Mouse (Mus musculus) olfactory bulb, adult 2 months (tissue): ENCODE data around the gene Atg10. TPM values are rescaled to one million over a fixed set of nuclear protein-coding genes. Genes with fewer than 3 reads are reported as not detected.
"Not testable (repeated sequence)": the region's sequence is repeated elsewhere in the genome, so short reads cannot be mapped to it uniquely, and the experiment has no call there.

Source experiments
- H3K27ac ChIP-seq: fragments of 200-500 bp; 2 replicates; pipeline ENCODE4 v1.5.1; 2012; ENCODE audit warnings: low read depth, low read length; ENCODE audit not compliant: insufficient read depth
- H3K4me1 ChIP-seq: fragments of 200-500 bp; 2 replicates; pipeline ENCODE4 v1.6.1; 2012; ENCODE audit warnings: low read length; ENCODE audit not compliant: control insufficient read depth, insufficient read depth
- H3K4me3 ChIP-seq: fragments of 200-500 bp; 2 replicates; pipeline ENCODE4 v1.5.1; 2012; ENCODE audit warnings: mild to moderate bottlenecking, low read depth, low read length, moderate library complexity; ENCODE audit not compliant: insufficient read depth
- CTCF ChIP-seq: fragments of 200-500 bp; IDR thresholded peaks from 2 replicates; pipeline ENCODE4 v1.5.1; 2012; ENCODE audit warnings: low read depth, mild to moderate bottlenecking, low read length, moderate library complexity; ENCODE audit not compliant: insufficient read depth
- POLR2A ChIP-seq: fragments of 200-500 bp; IDR thresholded peaks from 2 replicates; pipeline ENCODE4 v1.6.1; 2012; ENCODE audit warnings: mild to moderate bottlenecking, low read depth, low read length, moderate library complexity; ENCODE audit not compliant: insufficient read depth
- WGBS: fragments of 180-500 bp; shearing (Covaris S2); methylation state at CpG from one replicate; pipeline ENCODE4 v1.1.7; 2018; 5-methylcytosine and 5-hydroxymethylcytosine counted together
- polyA plus RNA-seq: library from polyadenylated mRNA; stranded (reverse); fragments of >200 nt; gene quantifications from 2 replicates; pipeline ENCODE4 v1.2.4, GENCODE M21; 2012; ENCODE audit warnings: low replicate concordance; ENCODE audit not compliant: missing spikeins, insufficient read depth, insufficient read length

The Atg10 gene
- polyA plus RNA-seq, 1 experiment: not detected

DNA sequence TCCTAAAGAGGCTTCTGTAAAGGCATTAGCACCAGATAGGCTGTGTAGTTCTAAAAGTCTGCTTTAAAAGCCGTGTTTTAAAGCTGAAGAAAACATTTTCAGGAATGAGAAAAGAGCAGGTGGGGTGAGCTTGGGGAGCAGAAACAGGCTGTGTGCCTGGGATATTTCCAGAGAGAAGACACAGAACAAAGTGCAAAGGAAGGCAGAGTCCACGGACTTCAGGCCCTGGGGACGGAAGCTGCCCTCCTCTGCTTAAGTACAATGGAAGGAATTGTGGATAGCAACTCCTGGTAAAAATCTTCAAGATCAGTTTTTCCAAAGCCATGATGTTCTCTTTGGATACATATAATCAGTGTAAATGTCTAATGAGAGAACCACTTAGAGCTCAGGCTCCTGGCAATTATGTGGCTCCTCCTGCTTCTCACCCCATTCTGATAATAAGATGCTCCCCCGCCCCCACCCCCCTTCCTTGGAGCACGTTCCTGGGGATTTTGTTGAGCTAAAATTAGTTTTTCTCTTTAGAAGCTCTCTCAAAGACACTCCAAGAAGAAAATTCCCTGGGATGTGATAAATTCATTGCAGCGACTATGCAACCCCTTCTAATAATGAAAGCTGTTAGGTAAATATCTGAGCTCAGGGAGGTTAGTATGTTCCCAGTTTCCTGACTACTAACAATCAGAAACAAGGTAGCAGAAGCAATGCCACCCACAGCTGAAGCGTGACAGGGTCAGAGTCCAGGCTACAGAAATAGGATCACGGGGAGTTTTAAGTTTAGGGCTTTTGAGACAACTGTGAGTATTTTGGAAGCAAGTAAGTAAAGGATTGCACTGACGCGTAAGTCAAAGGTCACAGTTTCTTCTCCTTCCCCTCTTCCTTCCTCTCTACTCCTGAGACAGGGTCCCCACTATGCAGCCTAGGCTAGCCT is 260.7 kb downstream of the Atg10 start:
- Histone ChIP-seq H3K27ac (peak overlapping the region; percentile 83), H3K4me3 (no peak overlapping the region), H3K4me1 (peaks cover 16% of the 10 kb centered on the region)
- no peak for TF ChIP-seq CTCF
- no peak for TF ChIP-seq POLR2A
- 31% methylated on average over 10 of the region's 10 CpGs for WGBS

DNA sequence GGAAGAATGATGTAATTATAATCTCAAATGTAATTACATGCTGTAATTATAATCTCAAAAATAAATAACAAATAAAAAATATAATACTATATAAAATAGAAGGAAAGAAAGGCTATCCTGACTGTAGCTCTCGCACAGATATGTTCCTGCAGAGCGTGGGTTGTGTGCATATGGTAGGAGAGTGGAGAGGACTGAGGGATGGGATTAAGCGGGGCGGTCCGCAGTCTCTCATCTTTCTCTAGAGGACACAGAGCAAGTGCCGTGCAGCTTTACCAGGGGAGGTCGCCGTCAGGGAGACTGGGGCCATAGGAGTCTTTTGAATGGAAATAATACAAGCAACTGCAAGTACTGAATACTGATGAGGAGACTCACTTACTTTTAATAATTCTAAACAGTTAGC is 263.2 kb downstream of the Atg10 start:
- H3K4me1 ChIP-seq: peaks cover 16% of the 10 kb centered on the region

DNA sequence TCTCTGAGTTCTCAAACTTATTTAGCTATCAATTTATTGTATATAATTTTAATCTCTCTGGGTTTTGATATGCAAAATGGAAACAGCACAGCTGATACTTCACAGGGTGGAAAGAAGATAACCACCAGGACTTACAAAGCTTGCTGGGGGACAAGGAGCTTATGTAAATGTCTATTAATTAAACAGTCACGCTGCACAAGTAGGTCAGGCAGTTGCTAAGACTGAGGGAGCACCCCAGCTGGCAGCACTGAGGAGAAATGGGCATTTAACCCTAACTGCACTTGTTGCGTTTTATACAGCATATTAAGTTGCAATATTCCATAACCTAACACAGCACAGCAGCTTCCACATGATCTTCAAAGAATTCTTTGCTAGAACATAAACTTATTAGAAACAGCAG is 264.9 kb downstream of the Atg10 start:
- WGBS: 32% methylated on average over 2 of the region's 2 CpGs
- H3K4me1 ChIP-seq: peaks cover 16% of the 10 kb centered on the region
- H3K4me3 ChIP-seq: no peak overlapping the region
- no peak for TF ChIP-seq POLR2A
- TF ChIP-seq CTCF: no peak
- H3K27ac ChIP-seq: no peak overlapping the region

More for the DNA sequence above, 263.2 kb downstream of the Atg10 start:
- 82% methylated on average over 8 of the region's 8 CpGs for WGBS
- TF ChIP-seq CTCF: no peak
- no peak for TF ChIP-seq POLR2A
- H3K4me3 ChIP-seq: no peak overlapping the region
- H3K27ac ChIP-seq: no peak overlapping the region

DNA sequence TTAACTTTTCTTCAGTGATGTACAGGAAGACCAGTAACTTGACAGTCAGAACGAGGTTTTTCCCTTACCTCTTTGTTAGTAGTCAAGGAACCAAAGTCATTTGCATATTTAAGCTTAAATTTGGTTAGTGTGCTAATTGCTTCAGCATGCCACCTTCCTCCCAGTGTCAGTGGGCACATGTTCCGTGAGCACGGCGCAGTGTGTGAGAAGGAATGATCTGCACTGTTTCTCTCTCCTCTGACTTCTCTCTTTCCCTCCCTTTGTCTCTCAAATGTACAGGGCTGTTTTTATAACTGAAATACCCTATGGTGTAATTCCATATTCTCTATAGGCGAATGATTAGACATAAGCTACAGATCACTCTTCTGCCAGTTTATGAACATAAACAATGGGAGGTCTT is 284.2 kb downstream of the Atg10 start:
- TF ChIP-seq POLR2A (no peak), CTCF (no peak)
- no peak overlapping the region for H3K27ac ChIP-seq
- H3K4me3 ChIP-seq: no peak overlapping the region
- H3K4me1 ChIP-seq: no peaks in the 10 kb centered on the region
- 73% methylated on average over 5 of the region's 5 CpGs for WGBS

DNA sequence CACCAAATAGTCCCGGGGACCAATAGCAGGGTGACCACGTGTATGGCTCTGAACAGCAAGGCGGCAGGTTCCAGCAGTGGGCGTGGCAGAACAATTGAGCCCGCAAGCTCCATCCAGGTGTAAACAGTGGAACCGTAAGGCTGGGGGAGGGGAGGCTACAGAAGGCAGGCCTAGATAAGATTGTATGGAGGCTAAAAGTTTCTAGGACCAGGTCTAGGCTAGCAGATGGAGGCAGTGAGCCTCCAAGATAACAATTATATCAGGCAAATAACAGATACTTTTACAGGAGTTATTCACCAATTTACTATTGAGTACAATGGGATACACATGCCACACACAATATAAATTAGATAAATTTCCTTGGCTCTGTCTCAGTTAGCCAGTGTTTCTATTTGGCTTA is 284.6 kb downstream of the Atg10 start:
- TF ChIP-seq CTCF (no peak), POLR2A (no peak)
- WGBS: 76% methylated on average over 6 of the region's 6 CpGs
- Histone ChIP-seq H3K4me3 (no peak overlapping the region), H3K27ac (no peak overlapping the region), H3K4me1 (no peaks in the 10 kb centered on the region)

DNA sequence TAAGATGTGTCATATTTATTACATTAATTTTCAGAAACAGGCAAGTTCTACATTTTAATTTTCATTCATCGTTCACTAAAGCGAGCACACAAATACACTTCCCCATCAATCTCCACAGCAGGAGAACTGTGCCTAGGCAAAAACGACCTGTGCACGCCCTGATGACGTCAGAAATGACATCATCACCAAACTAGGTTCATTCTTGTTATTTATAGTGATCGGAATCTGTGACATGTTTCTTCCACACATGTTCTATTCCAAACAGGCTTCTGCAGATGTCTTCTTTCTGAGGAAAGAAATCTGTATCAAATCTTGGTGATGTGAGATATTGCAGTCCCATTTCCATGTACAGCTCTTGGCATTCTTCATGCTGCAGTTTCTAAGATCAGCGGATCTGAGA is 287.9 kb downstream of the Atg10 start:
- 0 out of 2 replicates have a peak, but pooled peaks cover 1% of the 10 kb centered on the region for H3K4me1 ChIP-seq
- no peak overlapping the region for H3K27ac ChIP-seq
- H3K4me3 ChIP-seq: no peak overlapping the region
- TF ChIP-seq POLR2A (no peak), CTCF (no peak)
- 88% methylated on average over 7 of the region's 7 CpGs for WGBS

DNA sequence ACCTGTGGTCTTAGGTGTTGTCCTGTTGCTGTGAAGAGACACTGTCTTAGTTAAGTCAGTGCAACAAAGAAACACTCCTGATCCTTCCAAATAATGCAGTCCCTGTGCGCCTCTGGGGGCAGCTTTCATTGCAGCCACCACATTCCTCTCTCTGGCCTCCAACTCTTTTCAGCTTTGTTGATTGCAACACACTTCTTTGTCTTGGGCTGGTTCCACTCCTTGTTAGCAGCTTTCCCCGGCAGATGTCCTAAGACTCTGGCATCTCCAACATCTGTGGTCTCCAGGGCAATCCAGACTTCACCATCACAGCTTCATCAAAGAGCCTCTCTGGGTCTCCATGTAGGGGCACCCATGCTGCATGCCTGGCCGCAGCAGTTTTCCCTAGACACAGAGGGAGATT is 290.5 kb downstream of the Atg10 start:
- Histone ChIP-seq H3K27ac (no peak overlapping the region), H3K4me3 (no peak overlapping the region), H3K4me1 (0 out of 2 replicates have a peak, but pooled peaks cover 4% of the 10 kb centered on the region)
- TF ChIP-seq POLR2A (no peak), CTCF (no peak)
- 66% methylated on average over 3 of the region's 3 CpGs for WGBS

DNA sequence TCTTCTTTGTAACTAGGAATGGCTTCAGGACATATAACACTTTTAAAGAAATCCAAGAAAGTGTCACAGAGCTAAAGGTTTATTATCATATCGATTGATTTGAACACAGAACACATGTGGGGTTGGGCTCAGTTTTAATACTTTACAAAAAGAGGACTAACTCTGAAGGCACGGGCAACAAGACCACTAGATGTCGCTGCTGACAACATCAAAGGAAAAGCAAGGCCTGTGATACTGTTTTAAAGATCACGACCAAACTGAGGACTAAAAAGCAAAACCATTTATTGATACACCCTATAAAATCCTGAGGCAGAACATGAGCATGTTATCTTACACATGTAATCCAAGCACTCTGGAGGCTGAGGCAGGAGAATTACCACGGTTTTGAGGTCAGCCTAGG is 293.9 kb downstream of the Atg10 start:
- Histone ChIP-seq H3K4me3 (no peak overlapping the region), H3K4me1 (0 out of 2 replicates have a peak, but pooled peaks cover 4% of the 10 kb centered on the region), H3K27ac (no peak overlapping the region)
- 21% methylated on average over 5 of the region's 5 CpGs for WGBS
- no peak for TF ChIP-seq CTCF
- no peak for TF ChIP-seq POLR2A

DNA sequence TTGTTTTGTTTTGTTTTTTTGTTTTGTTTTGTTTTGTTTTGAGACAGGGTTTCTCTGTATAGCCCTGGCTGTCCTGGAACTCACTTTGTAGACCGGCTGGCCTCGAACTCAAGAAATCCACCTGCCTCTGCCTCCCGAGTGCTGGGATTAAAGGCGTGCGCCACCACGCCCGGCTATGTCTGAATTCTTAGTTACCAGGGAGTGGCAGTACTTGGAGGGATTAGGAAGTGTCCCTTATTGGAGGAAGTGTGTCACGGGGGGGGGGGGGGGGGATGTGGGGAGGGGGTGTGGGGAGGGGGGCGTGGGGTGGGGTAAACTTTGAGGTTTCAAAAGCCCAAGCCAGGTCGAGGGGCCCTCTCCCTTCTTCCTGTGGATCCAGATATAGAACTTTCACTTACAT is 295.5 kb downstream of the Atg10 start:
- 96% methylated on average over 10 of the region's 10 CpGs for WGBS
- H3K4me1 ChIP-seq, H3K4me3 ChIP-seq, H3K27ac ChIP-seq: not testable (repeated sequence)
